Comparison of ENCODE assay signal across 28 mouse cellular contexts in the genomic region with DNA sequence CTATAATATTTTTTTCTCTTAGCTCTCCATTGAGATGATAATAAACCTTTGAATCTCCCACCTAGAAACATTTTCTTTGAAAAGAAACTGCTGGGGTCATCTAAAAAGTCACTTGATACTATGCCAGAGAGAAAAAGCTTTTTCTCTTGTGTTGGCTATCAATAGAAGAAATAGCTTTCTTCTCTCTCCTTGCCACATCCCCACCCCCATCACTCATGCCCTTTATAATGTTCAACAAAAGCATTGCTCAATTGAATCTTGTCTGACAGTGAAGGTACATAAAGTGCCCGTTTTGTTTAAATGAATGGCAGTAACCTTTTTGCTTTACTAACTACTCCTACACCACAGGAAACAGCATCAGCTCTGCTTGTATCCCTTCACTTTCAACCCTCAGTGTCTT.
DNase-seq lines count a peak whose midpoint lies in the region; ATAC-seq and TF ChIP-seq lines count a peak whose summit lies in the region.
"Had no signal": no experiment of that assay in that cellular context is flagged by ENCODE, and none has a peak within 500 bp of the region (broad histone marks: within the 10 kb centered on the region; RNA-seq: fewer than 3 reads in every experiment).

No protein-coding gene starts in this region.

- H3K27ac ChIP-seq in midbrain, embryonic 14.5 days (replicated peaks; ENCODE audit: low read depth, low read length) = no peak overlapping the region
- H3K27ac ChIP-seq in midbrain, embryonic 13.5 days = no peak overlapping the region
- no peak overlapping the region for H3K27ac ChIP-seq in midbrain, postnatal 0 days (ENCODE audit: low read depth, low read length)
- no peak overlapping the region for H3K27ac ChIP-seq in midbrain, embryonic 11.5 days (ENCODE audit: low read depth, low read length)
- H3K27ac ChIP-seq: embryonic facial prominence, embryonic 13.5 days; embryonic facial prominence, embryonic 15.5 days; forebrain, embryonic 10.5 days; forebrain, embryonic 12.5 days; forebrain, embryonic 15.5 days had no signal

- peak; percentile 5 for DNase-seq in embryo, embryonic 10.5 days (ENCODE audit: low spot score)
- no peak for DNase-seq in embryo, embryonic 10 days (ENCODE audit: low spot score)
- DNase-seq in midbrain, embryonic 14.5 days = peak; percentile 26
- DNase-seq in midbrain, postnatal 0 days (ENCODE audit: low spot score) = peak; percentile 2
- DNase-seq in midbrain, embryonic 11.5 days (ENCODE audit: low spot score, missing footprints) = no peak
- DNase-seq: adrenal gland, adult 8-10 months; adrenal gland, postnatal 14 days; adrenal gland, postnatal 36 days; B cell, adult 2 months; cerebellum, adult 11 months; cerebellum, adult 18-20 months; cerebellum, adult 8-10 months; cerebellum, adult 9-11 months; cerebellum, postnatal 14 days; cerebellum, postnatal 36 days; embryo, embryonic 11 days had no signal

- no peaks in the 10 kb centered on the region for H3K4me1 ChIP-seq in midbrain, embryonic 14.5 days (ENCODE audit: control insufficient read depth, insufficient read depth, low read length)
- no peaks in the 10 kb centered on the region for H3K4me1 ChIP-seq in midbrain, embryonic 13.5 days (replicated peaks)
- no peaks in the 10 kb centered on the region for H3K4me1 ChIP-seq in midbrain, postnatal 0 days (ENCODE audit: insufficient read depth, low read length)
- H3K4me1 ChIP-seq in midbrain, embryonic 11.5 days (ENCODE audit: control insufficient read depth, insufficient read depth, low read length) = no peaks in the 10 kb centered on the region
- H3K4me1 ChIP-seq: embryonic facial prominence, embryonic 13.5 days; embryonic facial prominence, embryonic 15.5 days; forebrain, embryonic 12.5 days; forebrain, embryonic 15.5 days had no signal

- 11% methylated on average over 1 of the region's 1 CpGs for WGBS in midbrain, embryonic 14.5 days
- WGBS in midbrain, embryonic 13.5 days = 24% methylated on average over 1 of the region's 1 CpGs
- WGBS in midbrain, postnatal 0 days = 18% methylated on average over 1 of the region's 1 CpGs
- 37% methylated on average over 1 of the region's 1 CpGs for whole genome bisulfite sequencing in midbrain, embryonic 11.5 days

- no peak for TF ChIP-seq CTCF in midbrain, postnatal 0 days (IDR thresholded peaks at IDR 0.05)

- no peak overlapping the region for H3K4me3 ChIP-seq in midbrain, embryonic 14.5 days (replicated peaks; ENCODE audit: low read depth, low read length)
- no peak overlapping the region for H3K4me3 ChIP-seq in midbrain, embryonic 13.5 days (replicated peaks)
- H3K4me3 ChIP-seq in midbrain, postnatal 0 days (ENCODE audit: low read depth, low read length) = no peak overlapping the region
- H3K4me3 ChIP-seq in midbrain, embryonic 11.5 days (ENCODE audit: low read depth, low read length) = no peak overlapping the region
- H3K4me3 ChIP-seq: embryonic facial prominence, embryonic 13.5 days; embryonic facial prominence, embryonic 15.5 days; erythroblast, embryonic 14.5 days; forebrain, embryonic 10.5 days; forebrain, embryonic 12.5 days; forebrain, embryonic 15.5 days had no signal

- no peak for ATAC-seq in midbrain, embryonic 14.5 days (ENCODE audit: low FRiP score, low TSS enrichment)
- no peak for ATAC-seq in midbrain, embryonic 13.5 days
- ATAC-seq in midbrain, postnatal 0 days (ENCODE audit: low FRiP score) = no peak
- ATAC-seq in midbrain, embryonic 11.5 days (ENCODE audit: low FRiP score) = no peak
- ATAC-seq: activated CD4-positive, CD25-positive, alpha-beta regulatory T cell, adult 4 months; CD4-positive, CD25-positive, alpha-beta regulatory T cell, adult 4 months; forebrain, embryonic 15.5 days; Patski had no signal

- H3K27me3 ChIP-seq in midbrain, embryonic 14.5 days (ENCODE audit: control insufficient read depth, insufficient read depth, low read length) = no peaks in the 10 kb centered on the region
- no peaks in the 10 kb centered on the region for H3K27me3 ChIP-seq in midbrain, embryonic 13.5 days
- no peaks in the 10 kb centered on the region for H3K27me3 ChIP-seq in midbrain, postnatal 0 days (ENCODE audit: insufficient read depth, low read length)
- no peaks in the 10 kb centered on the region for H3K27me3 ChIP-seq in midbrain, embryonic 11.5 days (ENCODE audit: control insufficient read depth, insufficient read depth, low read length)
- H3K27me3 ChIP-seq: CH12.LX; embryonic facial prominence, embryonic 13.5 days; embryonic facial prominence, embryonic 15.5 days; forebrain, embryonic 12.5 days; forebrain, embryonic 15.5 days; Patski had no signal

- no peaks in the 10 kb centered on the region for H3K9me3 ChIP-seq in midbrain, embryonic 14.5 days (ENCODE audit: control insufficient read depth, low read length)
- H3K9me3 ChIP-seq in midbrain, embryonic 13.5 days = no peaks in the 10 kb centered on the region
- no peaks in the 10 kb centered on the region for H3K9me3 ChIP-seq in midbrain, postnatal 0 days (ENCODE audit: low read length)
- no peaks in the 10 kb centered on the region for H3K9me3 ChIP-seq in midbrain, embryonic 11.5 days (ENCODE audit: control insufficient read depth, low read length)
- H3K9me3 ChIP-seq: embryonic facial prominence, embryonic 13.5 days; embryonic facial prominence, embryonic 15.5 days; forebrain, embryonic 10.5 days; forebrain, embryonic 12.5 days; forebrain, embryonic 15.5 days; G1E had no signal

- H3K9ac ChIP-seq in midbrain, embryonic 14.5 days (replicated peaks; ENCODE audit: low read length) = no peak overlapping the region
- H3K9ac ChIP-seq in midbrain, embryonic 13.5 days (replicated peaks) = no peak overlapping the region
- H3K9ac ChIP-seq in midbrain, postnatal 0 days (replicated peaks; ENCODE audit: low read length, poor library complexity, severe bottlenecking) = no peak overlapping the region
- H3K9ac ChIP-seq in midbrain, embryonic 11.5 days (ENCODE audit: low read length) = no peak overlapping the region
- H3K9ac ChIP-seq: embryonic facial prominence, embryonic 13.5 days; embryonic facial prominence, embryonic 15.5 days; forebrain, embryonic 12.5 days; forebrain, embryonic 15.5 days had no signal

- H3K4me2 ChIP-seq in midbrain, embryonic 14.5 days (ENCODE audit: low read length) = no peak overlapping the region
- no peak overlapping the region for H3K4me2 ChIP-seq in midbrain, embryonic 13.5 days (replicated peaks)
- H3K4me2 ChIP-seq in midbrain, postnatal 0 days (ENCODE audit: low read depth, low read length, poor library complexity, severe bottlenecking) = no peak overlapping the region
- no peak overlapping the region for H3K4me2 ChIP-seq in midbrain, embryonic 11.5 days
- H3K4me2 ChIP-seq: embryonic facial prominence, embryonic 13.5 days; embryonic facial prominence, embryonic 15.5 days; forebrain, embryonic 12.5 days; forebrain, embryonic 15.5 days had no signal

- no peaks in the 10 kb centered on the region for H3K36me3 ChIP-seq in midbrain, embryonic 14.5 days (ENCODE audit: control insufficient read depth, insufficient read depth, low read length)
- H3K36me3 ChIP-seq in midbrain, embryonic 13.5 days = no peaks in the 10 kb centered on the region
- H3K36me3 ChIP-seq in midbrain, postnatal 0 days (ENCODE audit: insufficient read depth, low read length) = no peaks in the 10 kb centered on the region
- no peaks in the 10 kb centered on the region for H3K36me3 ChIP-seq in midbrain, embryonic 11.5 days (ENCODE audit: control insufficient read depth, insufficient read depth, low read length)
- H3K36me3 ChIP-seq: embryonic facial prominence, embryonic 13.5 days; embryonic facial prominence, embryonic 15.5 days; forebrain, embryonic 10.5 days; forebrain, embryonic 12.5 days; forebrain, embryonic 15.5 days; G1E had no signal

Comparison
In these comparisons a context has a peak if more than half of its experiments do, and no peak if none do; other contexts are left out.
1. DNase-seq: peak in embryo, embryonic 10.5 days (single experiment), midbrain, embryonic 14.5 days (single experiment) and midbrain, postnatal 0 days (single experiment); none in embryo, embryonic 10 days (single experiment) and midbrain, embryonic 11.5 days (single experiment).